Mouse (Mus musculus): ENCODE results near the gene Olfr329-ps.

DNA sequence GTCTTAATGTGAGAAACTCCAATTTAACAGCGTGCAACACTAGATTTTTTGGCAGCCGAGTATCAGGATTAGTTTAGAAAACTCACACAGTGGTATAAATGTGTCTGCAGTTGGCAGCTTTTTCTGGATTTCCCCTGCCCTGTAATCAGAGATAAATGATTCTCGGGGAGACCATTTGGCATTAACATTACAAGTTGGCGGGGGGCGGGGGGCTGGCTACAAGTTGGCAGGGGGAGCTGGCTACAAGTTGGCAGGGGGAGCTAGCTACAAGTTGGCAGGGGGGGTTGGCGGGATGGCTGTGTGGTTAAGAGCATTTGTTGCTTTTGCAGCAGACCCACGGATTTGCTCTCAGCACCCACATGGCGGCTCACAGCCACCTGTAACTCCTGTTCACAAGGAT, 32.4 kb upstream of the Olfr329-ps start:
- no peak for TF ChIP-seq POLR2A (IDR thresholded peaks at IDR 0.05; ENCODE audit: low read depth, low read length)
- TF ChIP-seq CTCF (conservative IDR thresholded peaks at IDR 0.05 in 1 of 2, IDR thresholded peaks at IDR 0.05 in 1 of 2; ENCODE audit: low read depth in 2 of 2, low read length in 2 of 2): no peak
- no peak for TF ChIP-seq TBP (conservative IDR thresholded peaks at IDR 0.05; ENCODE audit: low read depth, low read length)
- TF ChIP-seq EP300 (IDR thresholded peaks at IDR 0.05; ENCODE audit: low read length): no peak
- TF ChIP-seq POLR2AphosphoS2 (IDR thresholded peaks at IDR 0.05; ENCODE audit: low read depth, low read length): no peak
- TF ChIP-seq NELFE (IDR thresholded peaks at IDR 0.05; ENCODE audit: low read depth, low read length): no peak
